Mouse (Mus musculus) heart, embryonic 11.5 days (tissue): ENCODE results near the gene Pcmt1. TPM values are rescaled to one million over a fixed set of nuclear protein-coding genes. Genes with fewer than 3 reads are reported as not detected.
"Not testable (repeated sequence)": the region's sequence is repeated elsewhere in the genome, so short reads cannot be mapped to it uniquely, and the experiment has no call there.

Experiments
- ATAC-seq: fragments of 200-750 bp; cut with Nextera tagmentation; replicated peaks from 2 replicates; pipeline ENCODE4 v1.8.0; 2017; ENCODE audit warnings: moderate library complexity; ENCODE audit not compliant: insufficient number of reproducible peaks, low FRiP score, low TSS enrichment
- H3K27ac ChIP-seq: fragments of 300-500 bp; sonication (generic); 2 replicates; pipeline ENCODE4 v1.5.1; 2014; ENCODE audit warnings: mild to moderate bottlenecking, low read depth, low read length
- H3K27me3 ChIP-seq: fragments of 300-500 bp; sonication (generic); 2 replicates; pipeline ENCODE4 v1.6.1; 2014; ENCODE audit warnings: mild to moderate bottlenecking, low read length, mixed read lengths; ENCODE audit not compliant: control insufficient read depth, insufficient read depth
- H3K36me3 ChIP-seq: fragments of 300-500 bp; sonication (generic); 2 replicates; pipeline ENCODE4 v1.6.1; 2014; ENCODE audit warnings: mild to moderate bottlenecking, low read length, moderate library complexity, mixed read lengths; ENCODE audit not compliant: control insufficient read depth, insufficient read depth
- H3K4me1 ChIP-seq: fragments of 300-500 bp; sonication (generic); 2 replicates; pipeline ENCODE4 v1.6.1; 2014; ENCODE audit warnings: low read length; ENCODE audit not compliant: control insufficient read depth, insufficient read depth
- H3K4me2 ChIP-seq: fragments of 300-500 bp; sonication (generic); 2 replicates; pipeline ENCODE4 v1.6.1; 2014; ENCODE audit warnings: mild to moderate bottlenecking, moderate library complexity
- H3K4me3 ChIP-seq: fragments of 300-500 bp; sonication (generic); 2 replicates; pipeline ENCODE4 v1.5.1; 2014; ENCODE audit warnings: low read depth, low read length
- H3K9ac ChIP-seq: fragments of 300-500 bp; sonication (generic); 2 replicates; pipeline ENCODE4 v1.6.1; 2014; ENCODE audit warnings: mild to moderate bottlenecking, low read depth, low read length, moderate library complexity
- H3K9me3 ChIP-seq: fragments of 300-500 bp; sonication (generic); replicated peaks from 2 replicates; pipeline ENCODE4 v1.6.1; 2016; ENCODE audit warnings: low read length; ENCODE audit not compliant: control insufficient read depth
- WGBS: fragments of 180-500 bp; shearing (Covaris S2); extraction: QIAGEN DNeasy Blood & Tissue Kit; methylation state at CpG from one replicate; pipeline ENCODE4 v1.1.7; 2014; ENCODE audit not compliant: insufficient replicate concordance; 5-methylcytosine and 5-hydroxymethylcytosine counted together
- polyA plus RNA-seq: library from polyadenylated mRNA; unstranded; fragments of >200 nt; fragmentation: Nextera tagmentation; extraction: Ambion mirVana; gene quantifications from 2 replicates; pipeline ENCODE4 v1.2.1, GENCODE M21; 2014

Pcmt1 gene
- polyA plus RNA-seq, 1 experiment from 2014 or later: 135 TPM

DNA sequence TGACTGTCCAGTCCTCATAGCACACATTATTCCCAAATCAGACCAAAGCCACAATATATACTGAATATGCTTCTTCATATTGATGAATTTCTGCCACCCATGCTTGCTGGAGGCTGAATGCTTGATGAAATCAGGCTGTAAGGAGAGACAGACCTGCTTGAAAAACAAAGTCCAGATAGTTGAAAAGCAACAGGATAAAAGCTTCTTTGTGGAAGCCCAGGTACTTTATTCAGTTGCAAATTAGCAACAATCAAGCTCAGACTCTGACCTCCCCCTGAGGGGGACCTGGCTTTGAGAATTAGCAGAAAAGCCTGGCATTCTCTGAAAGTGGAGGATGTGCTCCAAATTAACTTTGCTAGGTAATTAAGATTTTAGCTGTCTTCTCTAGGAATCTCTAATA lies 68.7 kb downstream of the Pcmt1 start:
- H3K9ac ChIP-seq, H3K4me2 ChIP-seq, ATAC-seq: not testable (repeated sequence)

DNA sequence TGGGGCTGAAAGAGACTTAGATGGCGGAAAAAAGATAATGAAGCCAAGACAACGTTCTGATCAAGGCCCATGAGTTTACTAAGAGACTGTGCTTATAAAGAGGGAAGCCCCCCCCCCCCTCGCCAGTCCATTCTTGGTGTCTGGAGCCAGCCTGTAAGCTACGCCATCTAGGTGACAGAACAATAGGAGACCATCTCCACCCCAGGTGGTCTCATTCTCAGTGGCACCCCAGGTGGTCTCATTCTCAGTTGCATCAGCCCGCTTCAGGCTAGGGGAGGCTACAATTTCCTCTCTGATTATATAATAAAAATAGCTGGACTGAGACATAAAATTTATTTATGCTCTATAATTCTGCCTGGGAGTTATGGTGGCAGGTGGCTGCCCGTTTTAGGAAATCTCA lies 69.3 kb downstream of the Pcmt1 start:
- H3K9ac ChIP-seq: no peak overlapping the region
- H3K4me3 ChIP-seq: no peak overlapping the region
- no peaks in the 10 kb centered on the region for H3K27me3 ChIP-seq
- 69% methylated on average over 6 of the region's 6 CpGs for WGBS
- no peak for ATAC-seq
- no peaks in the 10 kb centered on the region; the same call in 1 of the 2 replicates for H3K9me3 ChIP-seq
- no peaks in the 10 kb centered on the region for H3K4me1 ChIP-seq
- H3K36me3 ChIP-seq: no peaks in the 10 kb centered on the region
- H3K4me2 ChIP-seq: no peak overlapping the region
- H3K27ac ChIP-seq: no peak overlapping the region

More for the DNA sequence above, 68.7 kb downstream of the Pcmt1 start:
- H3K36me3 ChIP-seq, H3K9me3 ChIP-seq, H3K27me3 ChIP-seq, H3K4me1 ChIP-seq, H3K4me3 ChIP-seq, H3K27ac ChIP-seq: not testable (repeated sequence)

DNA sequence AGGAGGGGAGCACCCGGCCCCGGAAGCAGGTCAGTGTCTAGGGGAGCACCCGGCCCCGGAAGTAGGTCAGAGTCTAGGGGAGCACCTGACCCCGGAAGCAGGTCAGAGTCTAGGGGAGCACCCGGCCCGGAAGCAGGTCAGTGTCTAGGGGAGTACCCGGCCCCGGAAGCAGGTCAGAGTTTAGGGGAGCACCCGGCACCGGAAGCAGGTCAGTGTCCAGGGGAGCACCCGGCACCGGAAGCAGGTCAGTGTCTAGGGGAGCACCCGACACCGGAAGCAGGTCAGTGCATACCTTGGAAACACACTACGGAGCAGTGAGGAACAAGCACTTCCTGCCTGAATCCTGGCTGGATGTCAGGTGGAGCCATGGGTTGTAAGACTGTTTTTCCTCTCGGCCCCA lies 72.3 kb downstream of the Pcmt1 start:
- H3K4me2 ChIP-seq: no peak overlapping the region
- H3K9ac ChIP-seq: no peak overlapping the region
- H3K27ac ChIP-seq: no peak overlapping the region
- no peak overlapping the region for H3K4me3 ChIP-seq
- H3K4me1 ChIP-seq: no peaks in the 10 kb centered on the region
- ATAC-seq: no peak
- H3K36me3 ChIP-seq: no peaks in the 10 kb centered on the region
- no peaks in the 10 kb centered on the region for H3K27me3 ChIP-seq
- WGBS: 87% methylated on average over 17 of the region's 17 CpGs
- no peaks in the 10 kb centered on the region for H3K9me3 ChIP-seq

DNA sequence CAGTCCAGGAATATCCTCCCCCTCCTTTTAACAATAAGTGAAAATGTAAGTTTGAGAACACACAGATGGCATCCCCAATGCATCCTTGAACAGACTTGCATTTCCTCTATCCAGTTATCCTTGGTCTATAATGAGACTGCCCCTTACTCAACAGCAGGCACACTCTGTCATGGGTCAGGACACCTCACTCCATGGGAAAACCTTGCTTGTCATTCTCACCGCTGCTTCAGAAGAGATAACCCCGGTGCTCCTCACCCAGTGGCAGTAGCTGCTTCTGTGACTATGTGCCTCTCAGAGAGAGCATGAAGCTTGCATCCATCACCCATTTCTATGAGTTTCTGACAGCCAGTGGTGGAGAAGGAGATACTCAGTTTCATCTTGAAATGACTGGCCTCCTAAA lies 74.5 kb downstream of the Pcmt1 start:
- 47% methylated on average over 2 of the region's 2 CpGs for WGBS
- H3K4me1 ChIP-seq: no peaks in the 10 kb centered on the region
- H3K27me3 ChIP-seq: no peaks in the 10 kb centered on the region
- H3K27ac ChIP-seq: no peak overlapping the region
- H3K9me3 ChIP-seq: no peaks in the 10 kb centered on the region
- no peak overlapping the region for H3K4me3 ChIP-seq
- H3K9ac ChIP-seq: no peak overlapping the region
- H3K4me2 ChIP-seq: no peak overlapping the region
- ATAC-seq: no peak
- H3K36me3 ChIP-seq: no peaks in the 10 kb centered on the region

DNA sequence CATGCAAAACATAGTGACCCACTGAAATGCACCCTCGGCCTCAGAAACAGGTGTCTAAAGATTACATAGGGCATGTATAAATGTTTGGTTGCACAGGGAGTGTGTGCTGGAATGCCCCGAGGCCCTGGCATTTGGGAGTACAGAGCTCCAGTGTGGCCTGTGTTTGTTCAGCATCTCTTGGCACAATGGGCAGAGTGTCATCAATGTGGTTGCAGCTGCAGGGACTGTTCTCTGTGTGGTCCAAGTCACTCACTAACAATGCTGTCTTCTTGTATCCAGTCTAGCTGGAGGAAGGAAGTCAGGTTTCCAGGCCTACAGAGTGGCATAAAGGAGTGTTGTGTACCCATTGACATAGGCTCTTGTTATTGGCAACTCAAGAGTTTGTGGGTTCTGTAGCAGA lies 75.8 kb downstream of the Pcmt1 start:
- Histone ChIP-seq H3K4me2 (no peak overlapping the region), H3K9ac (no peak overlapping the region), H3K27ac (no peak overlapping the region), H3K4me1 (no peaks in the 10 kb centered on the region), H3K9me3 (no peaks in the 10 kb centered on the region), H3K27me3 (no peaks in the 10 kb centered on the region), H3K36me3 (no peaks in the 10 kb centered on the region), H3K4me3 (no peak overlapping the region)
- 65% methylated on average over 2 of the region's 2 CpGs for WGBS
- ATAC-seq: no peak

DNA sequence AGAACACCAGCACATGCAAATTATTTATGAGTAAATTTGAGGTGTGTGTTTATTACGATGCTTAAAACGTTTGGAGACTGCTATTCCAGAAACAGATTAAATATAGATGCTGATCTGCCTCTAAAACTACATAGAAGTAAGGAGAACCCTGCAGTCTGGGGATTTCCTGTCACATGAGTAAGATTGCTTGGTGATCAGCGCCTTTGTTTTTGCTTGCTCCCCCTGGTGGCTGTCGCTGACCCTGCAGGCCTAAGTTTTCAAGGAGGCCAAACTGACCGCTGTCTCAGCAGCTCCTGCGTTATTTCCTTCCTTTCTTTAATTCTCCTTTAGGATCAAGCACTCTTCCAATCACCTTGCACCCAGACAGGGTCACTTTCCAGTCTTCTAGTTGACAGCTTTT lies 80.3 kb downstream of the Pcmt1 start:
- no peaks in the 10 kb centered on the region for H3K4me1 ChIP-seq
- no peak overlapping the region for H3K4me3 ChIP-seq
- H3K9me3 ChIP-seq: no peaks in the 10 kb centered on the region
- H3K27ac ChIP-seq: no peak overlapping the region
- no peak overlapping the region for H3K4me2 ChIP-seq
- no peak for ATAC-seq
- H3K27me3 ChIP-seq: no peaks in the 10 kb centered on the region
- 10% methylated on average over 6 of the region's 6 CpGs for WGBS
- no peaks in the 10 kb centered on the region for H3K36me3 ChIP-seq
- H3K9ac ChIP-seq: no peak overlapping the region

DNA sequence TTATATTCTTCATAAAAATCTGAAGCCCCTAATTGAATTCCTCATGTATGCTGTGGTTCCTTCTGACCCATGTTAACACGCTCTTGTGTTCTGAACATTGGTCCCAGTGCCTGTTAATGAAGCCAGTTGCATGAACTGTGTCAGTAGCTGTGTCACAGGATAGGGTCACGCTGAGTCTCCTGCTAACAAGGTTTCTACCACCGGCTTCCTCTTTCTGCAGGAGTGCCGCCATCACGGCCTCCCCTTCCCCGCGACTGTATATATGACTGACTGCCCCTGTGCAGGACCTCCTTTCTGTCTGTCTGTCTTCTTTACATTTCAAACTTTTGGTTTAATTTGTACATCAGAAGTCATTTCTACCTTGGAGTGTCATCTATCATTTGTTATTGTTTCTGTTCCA lies 82.8 kb downstream of the Pcmt1 start:
- Histone ChIP-seq H3K27ac (no peak overlapping the region), H3K9ac (no peak overlapping the region), H3K4me1 (no peaks in the 10 kb centered on the region), H3K4me3 (no peak overlapping the region), H3K9me3 (no peaks in the 10 kb centered on the region), H3K36me3 (no peaks in the 10 kb centered on the region), H3K27me3 (no peaks in the 10 kb centered on the region), H3K4me2 (no peak overlapping the region)
- no peak for ATAC-seq
- 84% methylated on average over 7 of the region's 7 CpGs for WGBS

DNA sequence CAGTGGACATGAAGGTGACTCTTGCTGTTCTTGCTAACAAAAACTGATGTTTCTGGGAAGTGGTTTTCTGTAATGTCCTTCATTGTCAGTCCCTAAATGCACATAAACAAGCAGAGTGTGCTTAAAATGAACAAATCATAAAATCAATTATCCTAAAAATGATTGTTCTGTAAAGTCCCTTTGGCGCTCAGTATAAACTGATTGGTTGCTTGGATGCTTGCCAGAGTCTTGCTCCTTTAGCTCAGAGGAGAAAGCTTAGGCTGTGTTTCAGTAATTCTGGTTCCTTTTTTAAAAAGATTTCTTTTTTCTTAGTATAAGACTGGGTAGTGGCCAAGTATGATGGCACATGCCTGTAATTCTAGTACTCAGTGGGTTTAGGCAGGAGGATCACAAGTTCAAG lies 84.7 kb downstream of the Pcmt1 start:
- H3K27me3 ChIP-seq: peaks cover 3% of the 10 kb centered on the region
- no peaks in the 10 kb centered on the region for H3K36me3 ChIP-seq
- 69% methylated on average over 1 of the region's 1 CpGs for WGBS
- H3K27ac ChIP-seq: no peak overlapping the region
- H3K9me3 ChIP-seq: no peaks in the 10 kb centered on the region
- H3K4me2 ChIP-seq: no peak overlapping the region
- H3K4me3 ChIP-seq: no peak overlapping the region
- no peaks in the 10 kb centered on the region for H3K4me1 ChIP-seq
- no peak overlapping the region for H3K9ac ChIP-seq
- no peak for ATAC-seq

DNA sequence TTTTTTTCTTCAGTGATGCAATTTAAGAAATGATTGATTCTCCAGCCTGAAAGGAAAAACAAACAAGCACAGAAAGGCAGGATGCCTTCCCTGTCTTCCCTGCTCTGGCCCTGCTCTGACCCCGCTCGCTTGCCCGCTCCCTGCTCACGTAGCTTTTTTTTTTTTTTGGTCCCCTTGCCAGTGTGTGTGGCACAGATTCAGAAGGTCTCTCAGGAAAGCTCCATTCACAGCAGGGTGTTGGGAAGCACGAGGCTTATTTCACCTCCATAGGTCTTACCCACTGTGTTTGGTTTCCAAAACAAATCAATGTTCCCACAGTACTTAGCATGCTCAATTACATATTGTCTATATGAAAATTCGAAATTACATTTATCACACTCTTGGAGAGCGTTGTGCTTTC lies 86.1 kb downstream of the Pcmt1 start:
- no peak overlapping the region for H3K4me3 ChIP-seq
- no peak for ATAC-seq
- no peaks in the 10 kb centered on the region for H3K9me3 ChIP-seq
- H3K9ac ChIP-seq: no peak overlapping the region
- H3K4me2 ChIP-seq: no peak overlapping the region
- peaks cover 7% of the 10 kb centered on the region; the same call in 1 of the 2 replicates for H3K4me1 ChIP-seq
- H3K27me3 ChIP-seq: peaks cover 11% of the 10 kb centered on the region
- no peaks in the 10 kb centered on the region for H3K36me3 ChIP-seq
- WGBS: 47% methylated on average over 7 of the region's 7 CpGs
- no peak overlapping the region for H3K27ac ChIP-seq
